Mouse (Mus musculus): Measurements from ENCODE around the gene Prss34. TPM values are rescaled to one million over a fixed set of nuclear protein-coding genes. Genes with fewer than 3 reads are reported as not detected.

Gene Prss34
- total RNA-seq (2021) (under 1 TPM; 0.23 to 0.48 TPM), polyA plus RNA-seq (2012; rRNA removed) (not detected in 2 replicates)
- long read RNA-seq, result 0 reads

DNA sequence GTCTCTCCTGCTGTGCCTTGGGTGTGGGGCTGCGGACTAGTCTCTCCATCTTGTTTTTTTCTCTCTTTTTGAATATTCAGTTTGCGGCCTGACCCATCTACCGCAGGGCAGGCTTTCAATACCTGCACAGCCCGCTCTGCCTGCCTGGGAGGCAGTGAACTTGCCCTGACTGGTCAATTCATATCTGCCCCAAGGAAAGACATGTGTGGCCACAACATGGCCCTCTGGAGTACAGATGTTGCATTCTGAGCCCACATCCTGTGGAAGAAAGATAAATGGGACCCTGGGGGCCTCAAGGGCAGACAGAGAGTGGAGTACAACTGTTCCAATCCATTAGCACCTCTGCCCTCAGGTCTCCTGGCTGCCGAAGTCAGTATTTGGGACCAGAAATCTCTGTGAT is at the start of gene Prss34:
Prss34 (plus strand) TSS at position 301 of the 400 bp plus-strand sequence.
- DNase-seq, result no peak

DNA sequence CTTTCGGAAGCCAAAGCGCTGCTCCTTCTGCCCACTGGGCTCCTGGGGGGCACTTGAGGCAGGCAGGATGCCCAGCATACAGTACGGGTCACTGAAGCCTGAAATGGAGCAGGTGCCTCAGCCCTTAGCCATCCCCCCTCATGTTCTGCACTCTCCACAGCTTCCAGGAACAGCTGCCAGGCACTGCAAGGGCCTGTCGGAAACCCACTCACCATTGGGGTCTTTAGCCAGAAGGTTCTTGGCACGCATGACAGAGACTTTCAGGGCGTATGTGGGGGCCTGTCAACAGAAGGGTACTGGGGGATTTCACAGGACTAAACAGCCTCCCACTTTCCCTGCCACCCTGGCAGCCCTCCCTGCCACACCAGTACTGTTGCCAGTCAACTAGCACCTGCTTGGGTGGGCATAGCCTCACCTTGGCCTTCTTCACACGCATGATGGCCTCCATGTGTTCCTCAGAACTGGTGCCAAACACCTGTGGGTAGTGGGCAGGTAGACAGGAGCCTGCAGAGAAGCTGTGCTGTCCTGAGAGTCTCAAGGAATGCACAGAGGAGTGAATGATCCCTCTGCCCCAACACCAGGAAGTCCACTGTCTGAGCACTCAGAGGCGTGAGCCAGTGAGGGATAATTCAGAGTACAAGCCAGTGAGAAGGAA is 47.9 kb upstream of the Prss34 start:
- no peak for DNase-seq

GRCm38 (mm10) chr17:25252643-25253042 is 45.6 kb upstream of the Prss34 start:
- no peak for DNase-seq

DNA sequence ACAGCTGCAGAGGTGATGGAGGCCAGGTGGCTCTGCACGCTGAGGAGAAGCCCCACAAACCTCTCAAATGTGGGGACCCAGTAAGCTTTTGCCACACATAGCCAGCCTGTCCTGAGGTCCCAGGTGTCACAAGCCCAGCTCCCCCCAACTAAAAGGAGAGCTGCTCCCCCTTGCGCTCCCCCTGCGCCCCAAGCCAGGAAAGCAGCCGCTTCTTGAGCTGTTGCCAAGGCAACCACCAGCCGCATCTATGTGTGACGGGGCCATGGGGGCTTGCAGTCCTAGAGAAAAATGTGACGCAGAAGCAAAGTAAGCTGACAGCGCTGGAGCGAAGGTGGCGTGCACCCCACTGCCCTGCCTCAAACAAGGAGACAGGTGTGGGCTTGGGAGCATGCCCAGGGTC is 44.4 kb upstream of the Prss34 start:
- DNase-seq, result no peak

GRCm38 (mm10) chr17:25255110-25255509 is 43.1 kb upstream of the Prss34 start:
- DNase-seq, result no peak

GRCm38 (mm10) chr17:25256140-25256754 is 41.9 kb upstream of the Prss34 start, which contains the start of gene Baiap3:
Gene Baiap3, minus strand, starts transcription at chr17:25256364.
- no peak for DNase-seq

DNA sequence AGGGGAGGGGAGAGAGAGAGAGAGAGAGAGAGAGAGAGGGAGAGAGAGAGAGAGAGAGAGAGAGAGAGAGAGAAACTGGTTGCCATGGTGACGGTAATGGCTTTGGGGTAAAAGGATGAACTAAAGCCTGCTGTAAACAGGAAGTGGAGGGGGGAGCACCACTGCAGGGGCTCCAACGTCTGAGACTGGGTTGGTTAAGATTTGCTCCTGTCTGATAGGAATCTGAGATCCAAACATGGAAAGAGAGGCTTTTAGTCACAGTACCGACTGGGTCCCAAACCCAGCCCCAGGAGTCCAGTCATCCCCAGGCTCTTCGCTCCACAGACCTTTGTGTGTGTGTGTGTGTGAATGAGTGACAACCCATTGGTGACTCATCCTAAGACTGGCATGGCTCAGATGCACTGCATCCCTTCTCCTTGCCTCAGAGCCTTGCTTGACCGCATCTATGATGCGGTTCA is 40.4 kb upstream of the Prss34 start:
- no peak for DNase-seq

DNA sequence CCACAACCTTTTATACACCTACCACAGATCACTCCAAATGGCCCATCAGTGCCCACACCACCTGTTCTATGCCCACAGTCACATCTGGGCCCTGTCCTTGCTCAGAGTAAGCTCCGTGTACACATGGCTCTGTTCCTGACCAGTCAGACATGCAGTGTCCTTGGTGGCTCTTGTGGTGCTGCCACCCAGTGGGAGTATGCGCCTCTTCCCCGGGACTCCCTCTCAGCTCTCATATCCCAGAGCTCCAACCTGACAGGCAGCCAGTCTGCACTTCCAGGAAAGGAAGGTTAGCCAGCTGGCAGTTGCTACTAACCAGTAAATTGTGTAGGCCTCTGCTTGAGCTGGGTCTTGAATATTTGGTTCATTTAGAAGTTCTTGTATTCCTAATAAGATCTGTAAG is 33.7 kb upstream of the Prss34 start:
- DNase-seq, result peak; percentile 79

- DNase-seq, result no peak
Observed at GRCm38 (mm10) chr17:25270795-25271335, 27.3 kb upstream of the Prss34 start.

- peak; percentile 38 for DNase-seq
Observed at GRCm38 (mm10) chr17:25272326-25272725, 25.9 kb upstream of the Prss34 start.

DNA sequence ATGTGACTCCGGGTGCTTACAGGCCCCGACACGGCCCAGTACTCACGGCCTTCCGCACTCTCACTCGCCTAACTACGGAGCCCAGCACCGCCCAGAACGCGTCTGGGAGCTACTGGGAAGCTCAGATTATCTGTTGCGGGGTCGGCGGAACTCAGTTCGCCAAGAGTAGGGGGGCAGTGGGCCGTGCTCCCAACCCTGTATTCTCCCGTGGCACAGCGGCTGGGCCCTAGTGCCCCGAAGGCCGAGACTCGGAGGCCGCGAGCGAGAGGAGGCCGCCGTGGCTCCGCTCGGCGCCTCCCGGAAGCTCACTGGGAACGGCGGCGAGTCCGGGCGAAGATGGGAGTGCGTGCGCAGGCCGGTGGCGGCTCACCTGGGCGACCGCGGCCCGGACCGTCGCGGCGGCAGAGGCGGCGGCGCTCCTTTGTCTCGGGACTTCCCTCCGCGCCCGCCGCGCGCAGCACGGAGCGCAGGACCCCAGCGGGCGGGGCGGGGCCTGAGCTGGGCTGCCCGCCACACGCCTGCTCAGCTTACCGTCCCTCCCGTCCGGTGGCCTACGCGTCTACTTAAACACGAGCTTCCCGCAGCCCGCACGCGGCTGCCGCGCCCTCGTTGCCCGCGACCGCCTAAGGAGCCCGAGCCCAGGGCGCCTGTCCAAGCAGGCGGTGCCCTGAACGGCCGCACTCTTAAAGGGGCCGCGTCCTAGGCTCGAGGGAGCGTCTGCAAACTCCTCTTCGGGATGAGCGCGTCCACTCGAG is 25.1 kb upstream of the Prss34 start:
- DNase-seq, result peak; percentile 94

- DNase-seq, result peak; percentile 98
Observed at GRCm38 (mm10) chr17:25273706-25274501, 24.3 kb upstream of the Prss34 start.

GRCm38 (mm10) chr17:25274571-25275346 is 23.4 kb upstream of the Prss34 start, which contains the start of gene Ube2i:
Gene Ube2i, minus strand, starts transcription at chr17:25274622.
- no peak for DNase-seq

GRCm38 (mm10) chr17:25275833-25276232 is 22.4 kb upstream of the Prss34 start:
- DNase-seq, result no peak

- peak; percentile 66 for DNase-seq
Observed at GRCm38 (mm10) chr17:25282133-25282532, 16.1 kb upstream of the Prss34 start.

GRCm38 (mm10) chr17:25285033-25285432 is 13.2 kb upstream of the Prss34 start:
- peak; percentile 76 for DNase-seq

DNA sequence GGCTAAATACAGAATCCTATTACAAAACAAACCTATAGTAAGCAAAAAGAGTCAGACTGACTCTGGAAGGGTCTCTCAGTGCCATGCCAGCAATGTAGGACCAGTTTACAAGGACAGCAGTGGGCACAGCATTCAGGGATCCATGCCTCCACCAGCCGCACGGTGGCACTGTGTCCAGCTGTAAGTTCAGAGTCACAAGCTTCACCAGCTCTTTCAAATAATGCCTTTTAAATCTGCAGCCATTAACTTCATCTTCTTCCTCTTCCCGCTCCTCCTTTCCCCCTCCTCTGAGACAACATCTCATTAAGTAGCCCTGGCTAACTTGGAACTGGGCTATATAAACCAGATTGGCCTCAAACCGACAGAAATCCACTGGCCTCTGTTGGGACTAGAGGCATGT is 9.4 kb upstream of the Prss34 start:
- DNase-seq, result peak; percentile 51

DNA sequence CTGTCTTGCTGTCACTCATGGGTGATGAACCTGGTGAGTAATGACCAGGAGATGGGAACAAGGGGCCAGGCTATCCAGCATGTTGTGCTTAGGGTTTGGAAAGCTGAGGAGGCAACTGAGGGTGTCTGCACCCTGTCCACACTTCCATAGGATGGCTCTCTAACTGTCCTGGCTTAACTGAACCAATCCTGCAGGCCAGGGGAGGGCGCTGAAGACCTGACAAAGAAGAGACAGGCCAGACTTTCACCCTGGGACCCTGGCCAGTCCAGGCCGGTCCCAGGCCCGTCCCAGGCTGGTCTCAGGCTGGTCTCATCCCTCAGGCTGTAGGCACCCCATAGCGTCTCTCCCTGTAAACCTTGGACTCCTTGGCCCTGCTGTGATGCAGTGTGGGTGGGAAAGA is 7.8 kb upstream of the Prss34 start:
- no peak for DNase-seq

DNA sequence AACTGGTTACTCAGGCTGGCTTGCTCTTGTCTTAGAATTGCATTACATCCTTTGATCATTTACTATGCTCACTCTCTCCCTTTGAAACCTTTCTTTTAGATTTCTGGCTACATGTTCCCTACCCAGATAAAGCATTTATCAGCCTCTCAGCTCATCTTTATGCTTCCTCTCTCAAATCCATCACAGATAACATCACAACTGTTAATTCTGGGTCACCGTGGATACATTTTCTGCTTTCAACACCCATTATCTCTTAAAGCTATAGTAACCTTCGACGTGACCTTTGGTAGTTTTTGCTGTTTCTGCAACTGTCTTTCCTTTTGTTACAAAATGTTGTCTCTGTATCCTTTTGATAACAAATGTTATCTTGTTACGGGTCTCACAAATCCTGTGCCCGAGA is 4.7 kb upstream of the Prss34 start:
- no peak for DNase-seq

- DNase-seq, result no peak
Observed at GRCm38 (mm10) chr17:25294111-25294510, 4.1 kb upstream of the Prss34 start.

DNA sequence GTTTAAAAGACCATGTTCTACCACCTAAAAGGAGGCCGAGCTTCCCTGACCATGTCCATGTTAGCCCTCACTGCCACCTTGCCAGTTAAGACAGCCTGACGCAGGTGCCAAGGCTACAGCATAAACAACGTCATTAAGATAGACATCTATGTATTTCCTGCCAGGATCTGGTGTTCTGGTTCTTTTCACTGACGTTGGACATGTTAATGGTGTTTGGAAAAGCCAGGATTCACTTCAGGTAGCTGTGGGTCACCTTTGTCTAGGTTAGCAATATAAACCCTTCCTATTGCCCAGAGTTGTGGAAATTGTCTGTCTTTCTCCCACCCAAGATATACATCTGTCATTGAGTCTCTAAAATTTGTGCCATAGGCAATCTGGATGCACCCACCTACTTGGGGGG is 10.2 kb downstream of the Prss34 start, which contains the start of gene Prss28:
Prss28 (plus strand) TSS at position 301 of the 400 bp plus-strand sequence.
- DNase-seq, result no peak
